Mouse (Mus musculus) lung, embryonic 14.5 days (tissue): ENCODE results near the gene Stk11. TPM values are rescaled to one million over a fixed set of nuclear protein-coding genes. Genes with fewer than 3 reads are reported as not detected.
A peak's percentile ranks its signal among the peaks of the same experiment; 100 is the strongest.

ENCODE experiments used
- ATAC-seq: fragments of 200-750 bp; cut with Nextera tagmentation; 2 replicates; pipeline ENCODE4 v1.8.0; 2017; ENCODE audit warnings: mild to moderate bottlenecking, moderate TSS enrichment, moderate library complexity; ENCODE audit not compliant: insufficient read depth
- DNase-seq: peaks from one replicate; pipeline ENCODE4 v3.0.0-alpha.2; 2015
- H3K27ac ChIP-seq: fragments of 300-500 bp; sonication (generic); 2 replicates; pipeline ENCODE4 v1.5.1; 2014; ENCODE audit warnings: low read depth, mild to moderate bottlenecking, moderate library complexity
- H3K27me3 ChIP-seq: fragments of 300-500 bp; sonication (generic); 2 replicates; pipeline ENCODE4 v1.6.1; 2014; ENCODE audit warnings: low read length, control low read depth; ENCODE audit not compliant: insufficient read depth
- H3K36me3 ChIP-seq: fragments of 300-500 bp; sonication (generic); 2 replicates; pipeline ENCODE4 v1.6.1; 2014; ENCODE audit warnings: control low read depth; ENCODE audit not compliant: insufficient read depth
- H3K4me1 ChIP-seq: fragments of 300-500 bp; sonication (generic); 2 replicates; pipeline ENCODE4 v1.6.1; 2014; ENCODE audit warnings: antibody characterized with exemption, control low read depth; ENCODE audit not compliant: insufficient read depth
- H3K4me2 ChIP-seq: fragments of 300-500 bp; sonication (generic); 2 replicates; pipeline ENCODE4 v1.6.1; 2014; ENCODE audit warnings: mild to moderate bottlenecking
- H3K4me3 ChIP-seq: fragments of 300-500 bp; sonication (generic); 2 replicates; pipeline ENCODE4 v1.5.1; 2014; ENCODE audit warnings: low read depth, low read length
- H3K9ac ChIP-seq: fragments of 300-500 bp; sonication (generic); 2 replicates; pipeline ENCODE4 v1.6.1; 2014
- H3K9me3 ChIP-seq: fragments of 300-500 bp; sonication (generic); 2 replicates; pipeline ENCODE4 v1.6.1; 2016; ENCODE audit warnings: low read depth, low read length, control low read depth
- CTCF ChIP-seq: IDR thresholded peaks from 2 replicates; pipeline ENCODE4 v1.5.1; 2016; ENCODE audit warnings: antibody characterized with exemption, low read depth
- WGBS: fragments of 180-500 bp; shearing (Covaris S2); extraction: QIAGEN DNeasy Blood & Tissue Kit; methylation state at CpG from one replicate; pipeline ENCODE4 v1.1.7; 2014; 5-methylcytosine and 5-hydroxymethylcytosine counted together
- polyA plus RNA-seq: library from polyadenylated mRNA; unstranded; fragments of >200 nt; fragmentation: Nextera tagmentation; extraction: Ambion mirVana; gene quantifications from 2 replicates; pipeline ENCODE4 v1.2.1, GENCODE M21; 2014

Stk11 gene
- polyA plus RNA-seq, 1 experiment from 2014 or later, result 29.7 TPM

- Histone ChIP-seq H3K4me2 (peak overlapping the region; percentile 98), H3K27ac (0 out of 2 replicates have a peak overlapping the region, but pooled peaks have one; percentile 12), H3K9ac (no peak overlapping the region), H3K4me1 (peaks cover 9% of the 10 kb centered on the region; the same call in 1 of the 2 replicates), H3K27me3 (peaks cover 48% of the 10 kb centered on the region), H3K36me3 (peaks cover 17% of the 10 kb centered on the region), H3K9me3 (no peaks in the 10 kb centered on the region), H3K4me3 (no peak overlapping the region)
- DNase-seq (no peak), ATAC-seq (no peak)
- TF ChIP-seq CTCF, result no peak
- WGBS, result 73% methylated on average over 11 of the region's 11 CpGs
Observed at GRCm38 (mm10) chr10:80139975-80140665, 24.5 kb downstream of the Stk11 start.

- no peaks in the 10 kb centered on the region for H3K9me3 ChIP-seq
- peak within 1 kb of the TSS; percentile 24 for H3K9ac ChIP-seq
- 71% methylated on average over 10 of the region's 10 CpGs for WGBS
- no peak for TF ChIP-seq CTCF
- no peak for ATAC-seq
- peak within 1 kb of the TSS; percentile 73 for H3K4me3 ChIP-seq
- H3K27ac ChIP-seq, result peak within 1 kb of the TSS; percentile 52
- peaks cover 9% of the 10 kb centered on the region; the same call in 1 of the 2 replicates for H3K4me1 ChIP-seq
- peaks cover 23% of the 10 kb centered on the region for H3K36me3 ChIP-seq
- no peak for DNase-seq
- peaks cover 42% of the 10 kb centered on the region for H3K27me3 ChIP-seq
- peak within 1 kb of the TSS; percentile 98 for H3K4me2 ChIP-seq
Observed at GRCm38 (mm10) chr10:80140666-80141035, 25.0 kb downstream of the Stk11 start, which contains the start of gene Cbarp. Cbarp (minus strand) TSS chr10:80140835.

DNA sequence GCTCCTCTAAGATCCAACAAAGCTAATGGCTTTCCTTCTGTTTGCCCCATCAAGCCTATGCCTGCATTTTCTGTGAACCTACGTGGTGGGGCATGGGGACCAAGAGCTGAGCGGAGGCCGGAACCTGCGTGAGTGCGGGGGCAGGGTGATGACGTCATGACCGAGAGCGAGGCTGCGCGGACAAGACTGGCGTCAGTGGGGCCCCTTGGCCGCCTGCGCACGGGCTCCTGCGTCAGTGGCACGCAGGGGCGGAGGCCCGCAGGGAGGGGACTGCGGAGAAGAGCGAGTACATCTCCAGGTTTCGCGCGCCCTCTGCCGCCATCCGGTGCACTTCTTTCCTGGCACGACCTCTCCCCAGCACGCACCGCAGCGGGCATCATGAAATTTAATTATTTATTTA, 25.6 kb downstream of the Stk11 start:
- peak overlapping the region; percentile 73 for H3K4me3 ChIP-seq
- peaks cover 36% of the 10 kb centered on the region for H3K27me3 ChIP-seq
- H3K27ac ChIP-seq, result peak overlapping the region; percentile 52
- peak; percentile 97 for DNase-seq
- peak overlapping the region; percentile 24 for H3K9ac ChIP-seq
- peaks cover 9% of the 10 kb centered on the region; the same call in 1 of the 2 replicates for H3K4me1 ChIP-seq
- 0% methylated on average over 29 of the region's 29 CpGs for WGBS
- peak overlapping the region; percentile 77 for H3K4me2 ChIP-seq
- H3K9me3 ChIP-seq, result no peaks in the 10 kb centered on the region
- H3K36me3 ChIP-seq, result peaks cover 29% of the 10 kb centered on the region
- peak; percentile 60 for ATAC-seq
- peak; percentile 62 for TF ChIP-seq CTCF

GRCm38 (mm10) chr10:80141786-80142529, 26.4 kb downstream of the Stk11 start:
- peak overlapping the region; percentile 88 for H3K27ac ChIP-seq
- peak; percentile 100 for DNase-seq
- peak overlapping the region; percentile 82 for H3K9ac ChIP-seq
- no peaks in the 10 kb centered on the region for H3K9me3 ChIP-seq
- H3K36me3 ChIP-seq, result peaks cover 33% of the 10 kb centered on the region
- peaks cover 29% of the 10 kb centered on the region for H3K27me3 ChIP-seq
- peak overlapping the region; percentile 73 for H3K4me3 ChIP-seq
- no peak for TF ChIP-seq CTCF
- 1% methylated on average over 43 of the region's 43 CpGs for WGBS
- H3K4me2 ChIP-seq, result peak overlapping the region; percentile 77
- H3K4me1 ChIP-seq, result peaks cover 9% of the 10 kb centered on the region; the same call in 1 of the 2 replicates
- peak; percentile 85 for ATAC-seq

DNA sequence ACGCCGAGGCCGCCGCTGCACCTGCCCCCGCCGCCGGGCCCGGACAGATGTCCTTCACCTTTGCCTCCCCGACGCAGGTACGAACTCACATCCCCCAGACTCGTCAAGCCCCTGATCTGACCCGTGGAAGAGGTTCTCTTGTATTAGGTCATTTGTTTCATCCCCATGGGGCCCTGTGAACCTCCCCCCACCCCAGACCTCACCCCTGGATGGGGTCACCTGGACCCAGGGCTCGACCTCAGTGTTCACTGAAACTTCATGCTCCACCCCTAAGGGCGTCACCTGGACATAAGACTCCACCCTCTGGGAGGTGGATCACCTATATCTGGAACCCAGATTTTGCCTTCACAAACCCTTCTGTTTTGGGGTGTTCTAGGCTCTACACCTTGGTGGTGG, 26.9 kb downstream of the Stk11 start:
- H3K36me3 ChIP-seq, result peaks cover 33% of the 10 kb centered on the region
- H3K4me2 ChIP-seq, result peak overlapping the region; percentile 77
- H3K4me3 ChIP-seq, result peak overlapping the region; percentile 73
- DNase-seq, result no peak
- H3K4me1 ChIP-seq, result peaks cover 9% of the 10 kb centered on the region; the same call in 1 of the 2 replicates
- ATAC-seq, result no peak
- H3K27ac ChIP-seq, result peak overlapping the region; percentile 88
- H3K27me3 ChIP-seq, result peaks cover 23% of the 10 kb centered on the region
- no peaks in the 10 kb centered on the region for H3K9me3 ChIP-seq
- 0% methylated on average over 15 of the region's 15 CpGs for WGBS
- H3K9ac ChIP-seq, result peak overlapping the region; percentile 82
- TF ChIP-seq CTCF, result no peak

- DNase-seq, result no peak
- Histone ChIP-seq H3K27ac (no peak overlapping the region), H3K4me2 (peak overlapping the region; percentile 14; the same call in 1 of the 2 replicates), H3K4me1 (0 out of 2 replicates have a peak, but pooled peaks cover 4% of the 10 kb centered on the region), H3K27me3 (peaks cover 12% of the 10 kb centered on the region), H3K36me3 (peaks cover 33% of the 10 kb centered on the region), H3K9me3 (no peaks in the 10 kb centered on the region), H3K9ac (no peak overlapping the region), H3K4me3 (no peak overlapping the region)
- no peak for TF ChIP-seq CTCF
- 88% methylated on average over 7 of the region's 7 CpGs for WGBS
- no peak for ATAC-seq
Observed at GRCm38 (mm10) chr10:80143664-80144063, 28.1 kb downstream of the Stk11 start.

GRCm38 (mm10) chr10:80144159-80144558, 28.6 kb downstream of the Stk11 start:
- H3K9me3 ChIP-seq, result no peaks in the 10 kb centered on the region
- no peak overlapping the region for H3K4me3 ChIP-seq
- H3K9ac ChIP-seq, result no peak overlapping the region
- ATAC-seq, result no peak
- H3K27ac ChIP-seq, result no peak overlapping the region
- peaks cover 7% of the 10 kb centered on the region for H3K27me3 ChIP-seq
- no peak for TF ChIP-seq CTCF
- H3K4me2 ChIP-seq, result no peak overlapping the region
- H3K4me1 ChIP-seq, result 0 out of 2 replicates have a peak, but pooled peaks cover 4% of the 10 kb centered on the region
- WGBS, result 88% methylated on average over 12 of the region's 12 CpGs
- H3K36me3 ChIP-seq, result peaks cover 33% of the 10 kb centered on the region
- no peak for DNase-seq
